Mouse (Mus musculus) cerebellum, adult 2 months (tissue): ENCODE results near the gene Wdr5b.
"Not testable (repeated sequence)": the region's sequence is repeated elsewhere in the genome, so short reads cannot be mapped to it uniquely, and the experiment has no call there.

ENCODE experiments used
- CTCF ChIP-seq: fragments of 200-500 bp; IDR thresholded peaks from 2 replicates; pipeline ENCODE4 v1.5.1; 2011; ENCODE audit warnings: low read depth, mild to moderate bottlenecking, control low read depth, low read length, moderate library complexity, borderline replicate concordance; ENCODE audit not compliant: insufficient read depth
- POLR2A ChIP-seq: fragments of 200-500 bp; IDR thresholded peaks from 2 replicates; pipeline ENCODE4 v1.6.1; 2011; ENCODE audit warnings: low read length, control low read depth, borderline replicate concordance; ENCODE audit not compliant: insufficient read depth

DNA sequence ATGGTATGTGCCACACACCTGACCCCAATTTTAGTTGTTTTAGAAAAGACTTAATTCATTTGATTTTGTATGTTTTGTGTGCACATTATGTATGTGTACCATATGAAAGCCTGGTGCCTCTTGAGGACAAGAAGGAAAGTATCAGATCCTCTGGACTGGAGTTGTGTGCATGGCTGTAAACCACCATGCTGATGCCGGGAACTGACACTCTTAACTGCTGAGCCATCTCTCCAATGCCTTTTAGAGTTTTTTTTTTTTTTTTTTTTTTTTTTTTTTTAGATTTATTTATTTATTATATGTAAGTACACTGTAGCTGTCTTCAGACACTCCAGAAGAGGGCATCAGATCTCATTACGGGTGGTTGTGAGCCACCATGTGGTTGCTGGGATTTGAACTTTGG lies 12.9 kb upstream of the Wdr5b start:
- TF ChIP-seq CTCF, POLR2A: not testable (repeated sequence)
